Mouse (Mus musculus): ENCODE measurements around the gene Adam12. TPM values are rescaled to one million over a fixed set of nuclear protein-coding genes. Genes with fewer than 3 reads are reported as not detected.
A peak's percentile ranks its signal among the peaks of the same experiment; 100 is the strongest.
"Not testable (repeated sequence)": the region's sequence is repeated elsewhere in the genome, so short reads cannot be mapped to it uniquely, and the experiment has no call there.

Adam12 gene
- polyA plus RNA-seq, 1 experiment from 2014 or later = 24.7 TPM

- ATAC-seq (ENCODE audit: low read depth) = no peak
- Histone ChIP-seq H3K9ac (ENCODE audit: low read depth, low read length) (no peak overlapping the region), H3K4me3 (ENCODE audit: low read depth, low read length) (no peak overlapping the region), H3K4me1 (ENCODE audit: control insufficient read depth, insufficient read depth, low read length) (no peaks in the 10 kb centered on the region), H3K27ac (replicated peaks; ENCODE audit: low read depth, low read length) (no peak overlapping the region), H3K9me3 (ENCODE audit: control insufficient read depth, low read length) (peaks cover 15% of the 10 kb centered on the region), H3K4me2 (ENCODE audit: low read depth, low read length) (no peak overlapping the region), H3K36me3 (ENCODE audit: control insufficient read depth, insufficient read depth, low read length) (0 out of 2 replicates have a peak, but pooled peaks cover 5% of the 10 kb centered on the region), H3K27me3 (replicated peaks; ENCODE audit: control insufficient read depth, insufficient read depth, low read length) (no peaks in the 10 kb centered on the region)
- WGBS = 73% methylated on average over 4 of the region's 4 CpGs
- DNase-seq (ENCODE audit: low spot score) = no peak
Observed at GRCm38 (mm10) chr7:133908966-133909365, 323.0 kb downstream of the Adam12 start.

- H3K4me1 ChIP-seq (ENCODE audit: control insufficient read depth, insufficient read depth, low read length) = no peaks in the 10 kb centered on the region
- no peak overlapping the region for H3K4me3 ChIP-seq (ENCODE audit: low read depth, low read length)
- H3K27ac ChIP-seq (replicated peaks; ENCODE audit: low read depth, low read length) = no peak overlapping the region
- 87% methylated on average over 4 of the region's 4 CpGs for WGBS
- no peaks in the 10 kb centered on the region for H3K27me3 ChIP-seq (replicated peaks; ENCODE audit: control insufficient read depth, insufficient read depth, low read length)
- ATAC-seq (ENCODE audit: low read depth) = no peak
- no peak overlapping the region for H3K4me2 ChIP-seq (ENCODE audit: low read depth, low read length)
- no peaks in the 10 kb centered on the region for H3K36me3 ChIP-seq (ENCODE audit: control insufficient read depth, insufficient read depth, low read length)
- no peak for DNase-seq (ENCODE audit: low spot score)
- H3K9ac ChIP-seq (ENCODE audit: low read depth, low read length) = no peak overlapping the region
- H3K9me3 ChIP-seq (ENCODE audit: control insufficient read depth, low read length) = no peaks in the 10 kb centered on the region
Observed at GRCm38 (mm10) chr7:133899391-133899790, 332.6 kb downstream of the Adam12 start.

GRCm38 (mm10) chr7:133891796-133892195 is 340.1 kb downstream of the Adam12 start:
- WGBS = 75% methylated on average over 4 of the region's 4 CpGs
- no peak overlapping the region for H3K4me2 ChIP-seq (ENCODE audit: low read depth, low read length)
- no peak overlapping the region for H3K27ac ChIP-seq (replicated peaks; ENCODE audit: low read depth, low read length)
- no peaks in the 10 kb centered on the region for H3K36me3 ChIP-seq (ENCODE audit: control insufficient read depth, insufficient read depth, low read length)
- ATAC-seq (ENCODE audit: low read depth) = no peak
- no peaks in the 10 kb centered on the region for H3K27me3 ChIP-seq (replicated peaks; ENCODE audit: control insufficient read depth, insufficient read depth, low read length)
- H3K9me3 ChIP-seq (ENCODE audit: control insufficient read depth, low read length) = no peaks in the 10 kb centered on the region
- H3K9ac ChIP-seq (ENCODE audit: low read depth, low read length) = no peak overlapping the region
- DNase-seq (ENCODE audit: low spot score) = no peak
- no peak overlapping the region for H3K4me3 ChIP-seq (ENCODE audit: low read depth, low read length)
- no peaks in the 10 kb centered on the region for H3K4me1 ChIP-seq (ENCODE audit: control insufficient read depth, insufficient read depth, low read length)

- DNase-seq (ENCODE audit: low spot score) = no peak
- Histone ChIP-seq H3K4me1 (ENCODE audit: control insufficient read depth, insufficient read depth, low read length) (no peaks in the 10 kb centered on the region), H3K27me3 (replicated peaks; ENCODE audit: control insufficient read depth, insufficient read depth, low read length) (no peaks in the 10 kb centered on the region), H3K4me3 (ENCODE audit: low read depth, low read length) (no peak overlapping the region), H3K4me2 (ENCODE audit: low read depth, low read length) (no peak overlapping the region), H3K9ac (ENCODE audit: low read depth, low read length) (no peak overlapping the region), H3K9me3 (ENCODE audit: control insufficient read depth, low read length) (no peaks in the 10 kb centered on the region), H3K36me3 (ENCODE audit: control insufficient read depth, insufficient read depth, low read length) (no peaks in the 10 kb centered on the region), H3K27ac (replicated peaks; ENCODE audit: low read depth, low read length) (no peak overlapping the region)
- no peak for ATAC-seq (ENCODE audit: low read depth)
- WGBS = 81% methylated on average over 9 of the region's 9 CpGs
Observed at GRCm38 (mm10) chr7:133891298-133891697, 340.6 kb downstream of the Adam12 start.

- DNase-seq (ENCODE audit: low spot score) = no peak
- no peaks in the 10 kb centered on the region for H3K4me1 ChIP-seq (ENCODE audit: control insufficient read depth, insufficient read depth, low read length)
- H3K27ac ChIP-seq (replicated peaks; ENCODE audit: low read depth, low read length) = no peak overlapping the region
- 87% methylated on average over 4 of the region's 4 CpGs for WGBS
- no peak overlapping the region for H3K9ac ChIP-seq (ENCODE audit: low read depth, low read length)
- no peaks in the 10 kb centered on the region for H3K9me3 ChIP-seq (ENCODE audit: control insufficient read depth, low read length)
- ATAC-seq (ENCODE audit: low read depth) = no peak
- no peak overlapping the region for H3K4me2 ChIP-seq (ENCODE audit: low read depth, low read length)
- H3K27me3 ChIP-seq (replicated peaks; ENCODE audit: control insufficient read depth, insufficient read depth, low read length) = no peaks in the 10 kb centered on the region
- no peaks in the 10 kb centered on the region for H3K36me3 ChIP-seq (ENCODE audit: control insufficient read depth, insufficient read depth, low read length)
- H3K4me3 ChIP-seq (ENCODE audit: low read depth, low read length) = no peak overlapping the region
Observed at GRCm38 (mm10) chr7:133889986-133890385, 342.0 kb downstream of the Adam12 start.

- ATAC-seq (ENCODE audit: low read depth) (no peak), DNase-seq (ENCODE audit: low spot score) (peak; percentile 37)
- H3K4me2 ChIP-seq (ENCODE audit: low read depth, low read length) = no peak overlapping the region
- H3K4me3 ChIP-seq (ENCODE audit: low read depth, low read length) = no peak overlapping the region
- H3K27ac ChIP-seq (replicated peaks; ENCODE audit: low read depth, low read length) = no peak overlapping the region
- no peaks in the 10 kb centered on the region for H3K9me3 ChIP-seq (ENCODE audit: control insufficient read depth, low read length)
- H3K4me1 ChIP-seq (ENCODE audit: control insufficient read depth, insufficient read depth, low read length) = no peaks in the 10 kb centered on the region
- 77% methylated on average over 19 of the region's 19 CpGs for WGBS
- H3K9ac ChIP-seq (ENCODE audit: low read depth, low read length) = no peak overlapping the region
- H3K27me3 ChIP-seq (replicated peaks; ENCODE audit: control insufficient read depth, insufficient read depth, low read length) = no peaks in the 10 kb centered on the region
- no peaks in the 10 kb centered on the region for H3K36me3 ChIP-seq (ENCODE audit: control insufficient read depth, insufficient read depth, low read length)
Observed at GRCm38 (mm10) chr7:133888926-133889920, 342.7 kb downstream of the Adam12 start.

- not testable (repeated sequence) for DNase-seq (ENCODE audit: low spot score); H3K4me3 ChIP-seq (ENCODE audit: low read depth, low read length); H3K4me1 ChIP-seq (ENCODE audit: control insufficient read depth, insufficient read depth, low read length); H3K4me2 ChIP-seq (ENCODE audit: low read depth, low read length); H3K27me3 ChIP-seq (replicated peaks; ENCODE audit: control insufficient read depth, insufficient read depth, low read length); H3K9ac ChIP-seq (ENCODE audit: low read depth, low read length); H3K36me3 ChIP-seq (ENCODE audit: control insufficient read depth, insufficient read depth, low read length); H3K27ac ChIP-seq (replicated peaks; ENCODE audit: low read depth, low read length); H3K9me3 ChIP-seq (ENCODE audit: control insufficient read depth, low read length)
- peak; percentile 60; the same call in 1 of the 2 replicates for ATAC-seq (ENCODE audit: low read depth)
- WGBS = 65% methylated on average over 5 of the region's 9 CpGs
Observed at GRCm38 (mm10) chr7:133884759-133885431, 347.1 kb downstream of the Adam12 start.

GRCm38 (mm10) chr7:133879761-133880160 is 352.2 kb downstream of the Adam12 start:
- Histone ChIP-seq H3K27ac (replicated peaks; ENCODE audit: low read depth, low read length) (no peak overlapping the region), H3K4me1 (ENCODE audit: control insufficient read depth, insufficient read depth, low read length) (0 out of 2 replicates have a peak, but pooled peaks cover 6% of the 10 kb centered on the region), H3K4me3 (ENCODE audit: low read depth, low read length) (no peak overlapping the region), H3K9ac (ENCODE audit: low read depth, low read length) (no peak overlapping the region), H3K36me3 (ENCODE audit: control insufficient read depth, insufficient read depth, low read length) (no peaks in the 10 kb centered on the region), H3K4me2 (ENCODE audit: low read depth, low read length) (no peak overlapping the region), H3K27me3 (replicated peaks; ENCODE audit: control insufficient read depth, insufficient read depth, low read length) (no peaks in the 10 kb centered on the region), H3K9me3 (ENCODE audit: control insufficient read depth, low read length) (no peaks in the 10 kb centered on the region)
- WGBS = 94% methylated on average over 8 of the region's 8 CpGs
- DNase-seq (ENCODE audit: low spot score) = no peak
- no peak for ATAC-seq (ENCODE audit: low read depth)
